Mouse (Mus musculus): ENCODE data around the gene Gstt4.

GRCm38 (mm10) chr10:75829529-75830274 is 7.4 kb upstream of the Gstt4 start:
- TF ChIP-seq POLR2A (IDR thresholded peaks at IDR 0.05; ENCODE audit: borderline replicate concordance, extremely low read depth, low read depth, low read length) (no peak), CTCF (IDR thresholded peaks at IDR 0.05; ENCODE audit: insufficient read depth, low read length) (no peak)

All from lung, adult 2 months (tissue).